Mouse (Mus musculus) gastrocnemius, postnatal 14 days (tissue): ENCODE measurements at regions not wholly inside any gene's neighbourhood (a gene's known extent, or its start where the extent isn't known, plus 50 kb on each side); places are given as distances from the start of the nearest gene placed in this dataset.
"Not testable (repeated sequence)": the region's sequence is repeated elsewhere in the genome, so short reads cannot be mapped to it uniquely, and the experiment has no call there.

Source experiments
- DNase-seq: peaks from one replicate; pipeline ENCODE4 v3.0.0; 2021; ENCODE audit warnings: mixed read lengths
- intact Hi-C: fragments of 180-260 bp; cut with DNase I; formaldehyde crosslinking; loops from one replicate; pipeline ENCODE4 v1.15.1; 2025; ENCODE audit warnings: low total_unique reads

GRCm38 (mm10) chr3:7811301-7811700, 1191.1 kb upstream of the 1700008P02Rik start:
- intact Hi-C loops, DNase-seq: not testable (repeated sequence)

- DNase-seq, intact Hi-C loops: not testable (repeated sequence)
Measured at GRCm38 (mm10) chr3:7805121-7805520, 1184.9 kb upstream of the 1700008P02Rik start.

GRCm38 (mm10) chr3:7804209-7804608, 1184.0 kb upstream of the 1700008P02Rik start:
- intact Hi-C loops: no loop called here
- no peak for DNase-seq

DNA sequence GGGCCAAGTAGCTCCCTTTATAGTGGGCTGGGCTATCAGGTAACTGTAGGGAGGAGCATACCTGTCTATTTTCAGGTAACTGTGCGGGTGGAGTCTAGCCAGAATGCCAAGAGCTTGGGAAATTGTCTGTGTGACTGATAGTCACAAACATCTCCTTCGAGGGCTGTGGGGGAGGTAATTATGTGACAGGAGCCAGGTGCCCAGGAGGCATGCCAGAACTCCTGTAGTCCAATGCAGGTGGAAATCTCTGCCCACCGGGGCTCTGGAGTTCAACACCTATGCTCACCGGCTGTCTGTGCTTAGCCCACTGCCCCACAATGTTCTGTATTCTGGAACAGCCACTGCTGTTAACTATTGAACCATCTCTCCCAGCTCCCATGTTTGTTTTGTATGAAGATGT, 1179.2 kb upstream of the 1700008P02Rik start:
- intact Hi-C loops: no loop called here

DNA sequence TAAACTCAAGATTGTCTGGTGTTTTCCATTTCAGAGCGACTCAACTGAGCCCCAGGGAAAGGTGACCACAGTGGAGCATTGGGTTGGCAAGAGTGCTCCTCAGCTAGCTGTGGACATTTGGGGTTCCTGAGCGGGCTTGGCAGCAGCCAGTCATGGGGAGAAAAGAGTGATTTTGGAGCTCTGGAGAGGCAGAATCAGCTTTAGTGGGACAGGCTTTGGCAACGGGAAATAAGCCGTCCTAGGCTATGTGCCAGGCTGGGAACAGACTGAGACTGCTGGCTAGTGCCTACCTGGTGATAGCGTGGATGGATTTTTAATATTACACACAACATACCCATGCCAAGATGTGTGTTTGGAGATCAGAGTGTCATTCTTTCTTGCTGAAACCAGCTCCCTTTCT, 1167.4 kb upstream of the 1700008P02Rik start:
- intact Hi-C loops: no loop called here
- DNase-seq: no peak

More for the DNA sequence above, 1179.2 kb upstream of the 1700008P02Rik start:
- no peak for DNase-seq

GRCm38 (mm10) chr3:7785096-7785495, 1164.9 kb upstream of the 1700008P02Rik start:
- intact Hi-C loops: no loop called here

DNA sequence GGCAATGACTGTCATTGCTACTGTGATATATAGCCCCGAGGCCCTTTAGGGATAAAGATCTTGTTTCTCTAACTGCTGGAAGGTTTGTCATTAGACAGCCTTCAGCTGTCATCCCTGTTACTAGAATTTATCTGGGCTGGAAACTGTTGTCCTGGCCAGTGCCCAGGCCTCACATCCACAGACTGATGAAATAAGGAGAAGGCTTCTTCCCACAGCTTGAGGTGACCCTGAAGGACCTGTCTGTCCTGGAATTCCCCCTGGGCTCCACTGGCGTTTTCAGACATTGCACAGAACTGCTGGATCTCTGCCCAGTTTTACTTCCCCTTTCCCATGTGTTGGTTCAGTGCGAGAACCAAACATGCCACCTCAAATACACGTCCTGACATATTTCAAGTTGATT, 1135.2 kb upstream of the 1700008P02Rik start:
- intact Hi-C loops: no loop called here
- peak; percentile 6 for DNase-seq

More at GRCm38 (mm10) chr3:7785096-7785495, 1164.9 kb upstream of the 1700008P02Rik start:
- DNase-seq: no peak

DNA sequence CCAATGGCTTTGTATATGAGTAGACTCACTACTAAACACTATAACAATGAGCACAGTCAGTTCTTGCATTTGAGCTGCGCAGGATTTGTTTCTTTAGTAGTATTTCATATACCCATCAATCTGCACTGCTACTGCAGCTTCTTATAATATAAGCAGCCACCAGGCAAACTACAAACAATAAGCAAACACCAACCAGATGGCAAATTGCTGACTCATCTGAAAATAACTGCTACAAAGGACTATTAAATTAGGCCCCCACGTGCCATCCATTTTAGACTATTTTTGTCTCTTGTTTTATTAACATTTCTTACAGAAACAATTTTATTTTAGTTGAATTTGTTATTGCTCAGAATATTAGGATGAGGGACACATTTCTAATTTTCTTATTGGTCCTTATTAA, 1093.5 kb upstream of the 1700008P02Rik start:
- intact Hi-C loops: no loop called here
- no peak for DNase-seq

DNA sequence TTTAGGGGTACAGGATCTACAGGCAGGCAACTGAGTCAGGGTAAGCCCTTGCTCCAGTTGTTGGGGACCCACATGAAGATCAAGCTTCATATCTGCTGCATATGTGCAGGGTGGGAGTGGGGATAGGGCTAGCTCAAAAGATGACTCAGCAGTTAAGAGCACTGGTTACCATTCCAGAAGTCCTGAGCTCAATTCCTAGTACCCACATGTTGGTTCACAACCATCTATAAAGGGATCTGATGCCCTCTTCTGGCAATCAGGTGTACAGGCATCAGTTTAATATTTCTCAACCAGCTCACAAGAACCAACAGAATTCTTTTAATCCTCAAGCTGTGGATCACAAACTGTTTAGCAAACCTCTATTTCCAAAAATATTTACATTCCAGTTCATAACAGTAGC, 1092.9 kb upstream of the 1700008P02Rik start:
- DNase-seq: no peak
- intact Hi-C loops: no loop called here

- intact Hi-C loops: no loop called here
- DNase-seq: no peak
Measured at GRCm38 (mm10) chr3:7712466-7712865, 1092.2 kb upstream of the 1700008P02Rik start.

- DNase-seq: no peak
- intact Hi-C loops: no loop called here
Measured at GRCm38 (mm10) chr3:7708609-7709008, 1088.4 kb upstream of the 1700008P02Rik start.

GRCm38 (mm10) chr3:7683536-7683935, 1063.3 kb upstream of the 1700008P02Rik start:
- intact Hi-C loops: no loop called here
- no peak for DNase-seq

DNA sequence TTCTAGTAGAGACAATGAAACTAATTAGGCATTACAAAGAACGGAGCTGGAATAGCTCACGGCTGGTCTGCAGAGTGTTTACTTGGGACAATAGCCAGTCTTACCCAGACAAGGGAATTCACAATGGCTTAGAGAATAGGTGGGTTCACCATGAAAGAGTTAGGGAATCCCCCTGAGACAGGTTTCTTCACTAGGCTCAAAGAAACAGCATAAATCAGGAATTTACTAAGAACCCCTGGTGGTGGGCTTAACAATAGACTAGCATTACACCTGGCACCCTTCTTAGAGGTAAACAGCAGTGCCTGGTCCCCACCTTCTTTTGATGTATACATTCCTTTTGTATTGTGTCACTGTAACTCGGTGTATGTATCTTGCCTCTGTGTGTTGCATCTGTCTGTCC, 1062.6 kb upstream of the 1700008P02Rik start:
- intact Hi-C loops, DNase-seq: not testable (repeated sequence)

DNA sequence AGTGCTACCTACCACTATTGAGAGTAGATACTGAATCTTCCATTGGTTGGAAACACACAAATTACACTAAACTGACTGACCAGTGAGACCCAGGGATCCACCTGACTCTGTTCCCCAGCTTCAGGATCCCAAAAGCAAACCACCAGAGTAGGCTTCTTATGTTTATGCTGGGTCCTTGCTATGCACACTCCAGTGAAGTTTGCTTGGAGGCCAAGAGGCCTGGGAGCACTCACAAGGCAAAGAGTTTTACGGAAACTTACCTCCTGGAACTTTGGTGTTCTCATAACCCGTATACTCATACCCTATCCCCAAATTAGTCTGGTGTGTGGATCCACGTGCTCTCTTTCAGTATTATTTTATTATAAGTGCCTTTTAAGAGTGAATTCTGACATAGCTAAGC, 1062.1 kb upstream of the 1700008P02Rik start:
- DNase-seq: no peak
- intact Hi-C loops: no loop called here

GRCm38 (mm10) chr3:7669956-7670355, 1049.7 kb upstream of the 1700008P02Rik start:
- intact Hi-C loops: no loop called here

GRCm38 (mm10) chr3:7667851-7668250, 1047.6 kb upstream of the 1700008P02Rik start:
- DNase-seq, intact Hi-C loops: not testable (repeated sequence)

More at GRCm38 (mm10) chr3:7669956-7670355, 1049.7 kb upstream of the 1700008P02Rik start:
- DNase-seq: no peak

DNA sequence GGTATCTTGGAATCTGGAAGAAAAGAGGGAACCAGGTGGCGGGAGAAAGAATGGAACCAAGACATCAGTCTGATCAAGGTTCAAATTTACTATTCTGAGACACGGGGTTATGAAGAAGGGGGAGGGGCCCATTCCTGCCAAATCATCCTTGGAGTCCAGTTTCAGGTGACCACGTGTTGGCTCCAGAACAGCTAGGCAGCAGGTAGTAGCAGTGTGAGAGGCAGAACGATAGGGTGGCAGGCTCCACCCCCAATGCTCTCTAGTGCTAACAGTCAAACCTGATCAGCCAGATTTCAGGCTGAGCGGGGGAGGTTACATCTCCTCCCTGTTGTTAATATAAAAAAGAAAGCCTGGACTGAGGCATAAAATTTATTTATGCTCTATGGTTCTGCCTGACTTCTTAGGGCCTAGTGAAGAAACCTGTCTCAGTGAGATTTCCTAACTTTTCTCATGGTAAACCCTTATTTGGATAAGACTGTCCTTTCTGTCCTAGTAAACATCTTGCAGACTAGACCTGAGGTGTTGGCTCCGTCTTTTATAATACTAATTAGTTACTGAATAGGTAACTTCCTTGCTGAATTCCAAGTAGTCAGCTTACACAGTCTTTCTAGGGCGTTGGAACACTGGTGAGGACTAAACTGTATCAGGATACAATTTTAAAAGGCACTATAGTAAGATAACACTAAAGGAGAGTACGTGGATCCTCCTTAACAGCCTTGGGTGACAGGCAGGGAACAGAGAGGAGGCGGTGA, 1046.3 kb upstream of the 1700008P02Rik start:
- DNase-seq, intact Hi-C loops: not testable (repeated sequence)
